7 mouse cellular contexts compared by ENCODE assay signal in genomic region chr14:46723828-46724227, GRCm38 (mm10). TPM values are rescaled to one million over a fixed set of nuclear protein-coding genes. Genes with fewer than 3 reads are reported as not detected.
A peak's percentile ranks its signal among the peaks of the same experiment; 100 is the strongest.
DNase-seq lines count a peak whose midpoint lies in the region; ATAC-seq and TF ChIP-seq lines count a peak whose summit lies in the region.

No protein-coding gene starts in this region.

- H3K9me3 ChIP-seq in liver, postnatal 0 days (ENCODE audit: low read length), result no peaks in the 10 kb centered on the region
- no peaks in the 10 kb centered on the region for H3K9me3 ChIP-seq in forebrain, embryonic 14.5 days (replicated peaks; ENCODE audit: control insufficient read depth, low read length)

- no peak for DNase-seq in liver, postnatal 0 days
- no peak for DNase-seq in liver
- DNase-seq in brain, adult 2 months (ENCODE audit: low read depth, low spot score), result peak; percentile 60
- peak; percentile 86 for DNase-seq in forebrain, embryonic 14.5 days (ENCODE audit: low spot score)
- no peak for DNase-seq in ovary, postnatal 36 days (ENCODE audit: low spot score)

- TF ChIP-seq CTCF in liver, postnatal 0 days (IDR thresholded peaks at IDR 0.05; ENCODE audit: low read depth), result peak; percentile 69

- H3K4me3 ChIP-seq in liver, postnatal 0 days (ENCODE audit: low read depth, low read length), result no peak overlapping the region
- no peak overlapping the region for H3K4me3 ChIP-seq in forebrain, embryonic 14.5 days (ENCODE audit: low read depth, low read length)

- TF ChIP-seq EP300 in liver, postnatal 0 days (IDR thresholded peaks at IDR 0.05; ENCODE audit: low read depth), result no peak

- H3K27me3 ChIP-seq in liver, postnatal 0 days (ENCODE audit: insufficient read depth, low read length), result no peaks in the 10 kb centered on the region
- H3K27me3 ChIP-seq in forebrain, embryonic 14.5 days (replicated peaks; ENCODE audit: control insufficient read depth, insufficient read depth, low read length), result no peaks in the 10 kb centered on the region

- H3K9ac ChIP-seq in liver, postnatal 0 days (replicated peaks), result no peak overlapping the region
- no peak overlapping the region for H3K9ac ChIP-seq in forebrain, embryonic 14.5 days (ENCODE audit: low read length)

- no peak overlapping the region for H3K4me2 ChIP-seq in liver, postnatal 0 days (ENCODE audit: low read depth, low read length)
- no peak overlapping the region for H3K4me2 ChIP-seq in forebrain, embryonic 14.5 days (ENCODE audit: low read length)

- 36% methylated on average over 3 of the region's 3 CpGs for WGBS in liver, postnatal 0 days (ENCODE audit: insufficient replicate concordance)
- 33% methylated on average over 3 of the region's 3 CpGs for WGBS in forebrain, embryonic 14.5 days

- H3K36me3 ChIP-seq in liver, postnatal 0 days (replicated peaks; ENCODE audit: insufficient read depth, low read length), result no peaks in the 10 kb centered on the region
- no peaks in the 10 kb centered on the region for H3K36me3 ChIP-seq in forebrain, embryonic 14.5 days (ENCODE audit: control insufficient read depth, insufficient read depth, low read length)

- H3K27ac ChIP-seq in liver, postnatal 0 days (ENCODE audit: low read depth), result no peak overlapping the region
- no peak overlapping the region for H3K27ac ChIP-seq in forebrain, embryonic 14.5 days (ENCODE audit: low read depth, low read length)

- no peak for ATAC-seq in liver, postnatal 0 days
- peak; percentile 55; the same call in 1 of the 2 replicates for ATAC-seq in forebrain, embryonic 14.5 days
- 0 out of 2 replicates have a peak, but pooled peaks have one; percentile 58 for ATAC-seq in megakaryocyte-erythroid progenitor cell, adult 5-6 weeks (replicated peaks; ENCODE audit: low FRiP score, low TSS enrichment, poor library complexity, severe bottlenecking)
- ATAC-seq in inflammation-experienced regulatory T-cells, adult 6 months, result no peak

- no peaks in the 10 kb centered on the region for H3K4me1 ChIP-seq in liver, postnatal 0 days (ENCODE audit: insufficient read depth)
- no peaks in the 10 kb centered on the region for H3K4me1 ChIP-seq in forebrain, embryonic 14.5 days (ENCODE audit: control insufficient read depth, insufficient read depth, low read length)

RNA-seq across cellular contexts. Expression of gene Cdkn3, which starts 36.5 kb away (rescaled TPM):
- 70.1 and 72.9 TPM in 2 replicates for polyA plus RNA-seq in liver, postnatal 0 days (2015; fragmentation: Nextera tagmentation; extraction: Ambion mirVana)
- 17.0 and 29.0 TPM in 2 replicates for polyA plus RNA-seq in forebrain, embryonic 14.5 days (2014; fragmentation: Nextera tagmentation; extraction: Ambion mirVana)
- 11.7 and 17.5 TPM in 2 replicates for total RNA-seq in megakaryocyte-erythroid progenitor cell, adult 5-6 weeks (2014; fragmentation: Nextera tagmentation)
- 13.0 and 16.6 TPM in 2 replicates for total RNA-seq in megakaryocyte-erythroid progenitor cell, adult 5-6 weeks (2017)
- 10 to 100 TPM in 1 of 3 experiments, 1 to 10 TPM in 2; 5.0 to 73.4 (median 7.6) TPM for polyA plus RNA-seq in inflammation-experienced regulatory T-cells, adult 6 months (2017; shearing (Covaris generic))

Comparison
In these comparisons a context has a peak if more than half of its experiments do, and no peak if none do; other contexts are left out.
1. ATAC-seq: peak in forebrain, embryonic 14.5 days (single experiment) and megakaryocyte-erythroid progenitor cell, adult 5-6 weeks (single experiment); none in liver, postnatal 0 days (single experiment) and inflammation-experienced regulatory T-cells, adult 6 months (single experiment).
2. DNase-seq: peak in brain, adult 2 months (single experiment) and forebrain, embryonic 14.5 days (single experiment); none in liver, postnatal 0 days (single experiment), liver (single experiment) and ovary, postnatal 36 days (single experiment).